Mouse (Mus musculus): ENCODE measurements around the gene Shc4.

- TF ChIP-seq CTCF (IDR thresholded peaks at IDR 0.05) (no peak), POLR2A (IDR thresholded peaks at IDR 0.05; ENCODE audit: insufficient read depth, low read depth, low read length) (no peak)
These were observed at the start of gene Shc4 for GRCm38 (mm10) chr2:125724086-125724430.

Measured in heart, adult 2 months (tissue).